Mouse (Mus musculus) heart, embryonic 10.5 days (tissue): ENCODE results near the gene Nfe2l1. TPM values are rescaled to one million over a fixed set of nuclear protein-coding genes. Genes with fewer than 3 reads are reported as not detected.
"Not testable (repeated sequence)": the region's sequence is repeated elsewhere in the genome, so short reads cannot be mapped to it uniquely, and the experiment has no call there.

Experiments used
- DNase-seq: peaks from one replicate; pipeline ENCODE4 v3.0.0-alpha.2; 2017; ENCODE audit warnings: low spot score
- H3K27ac ChIP-seq: fragments of 300-500 bp; sonication (generic); 2 replicates; pipeline ENCODE4 v1.5.1; 2016; ENCODE audit warnings: mild to moderate bottlenecking
- H3K27me3 ChIP-seq: fragments of 300-500 bp; sonication (generic); 2 replicates; pipeline ENCODE4 v1.6.1; 2016; ENCODE audit warnings: mild to moderate bottlenecking; ENCODE audit not compliant: poor library complexity, insufficient read depth, severe bottlenecking
- H3K36me3 ChIP-seq: fragments of 300-500 bp; sonication (generic); 2 replicates; pipeline ENCODE4 v1.6.1; 2016; ENCODE audit warnings: mild to moderate bottlenecking, moderate library complexity
- H3K4me1 ChIP-seq: fragments of 300-500 bp; sonication (generic); 2 replicates; pipeline ENCODE4 v1.6.1; 2016; ENCODE audit warnings: mild to moderate bottlenecking
- H3K4me3 ChIP-seq: fragments of 300-500 bp; sonication (generic); 2 replicates; pipeline ENCODE4 v1.5.1; 2016; ENCODE audit warnings: mild to moderate bottlenecking, moderate library complexity
- H3K9me3 ChIP-seq: fragments of 300-500 bp; sonication (generic); 2 replicates; pipeline ENCODE4 v1.6.1; 2016; ENCODE audit warnings: mild to moderate bottlenecking, moderate library complexity
- WGBS: fragments of 180-500 bp; shearing (Covaris S2); methylation state at CpG from one replicate; pipeline ENCODE4 v1.1.7; 2016; 5-methylcytosine and 5-hydroxymethylcytosine counted together
- polyA plus RNA-seq: library from polyadenylated mRNA; unstranded; fragments of >200 nt; fragmentation: Nextera tagmentation; extraction: Ambion mirVana; gene quantifications from 2 replicates; pipeline ENCODE4 v1.2.1, GENCODE M21; 2016

Nfe2l1 gene
- polyA plus RNA-seq, 1 experiment from 2014 or later, result 65.0 TPM

GRCm38 (mm10) chr11:96781425-96781824, 48.3 kb downstream of the Nfe2l1 start:
- Histone ChIP-seq H3K36me3 (no peaks in the 10 kb centered on the region), H3K27me3 (no peaks in the 10 kb centered on the region), H3K4me3 (no peak overlapping the region), H3K9me3 (no peaks in the 10 kb centered on the region), H3K27ac (no peak overlapping the region), H3K4me1 (peaks cover 12% of the 10 kb centered on the region)
- DNase-seq, result no peak
- WGBS, result 72% methylated on average over 2 of the region's 2 CpGs

- Histone ChIP-seq H3K4me3 (no peak overlapping the region), H3K27ac (no peak overlapping the region), H3K4me1 (peaks cover 17% of the 10 kb centered on the region), H3K36me3 (no peaks in the 10 kb centered on the region), H3K9me3 (no peaks in the 10 kb centered on the region), H3K27me3 (no peaks in the 10 kb centered on the region)
- no peak for DNase-seq
- WGBS, result 72% methylated on average over 5 of the region's 5 CpGs
Observed at GRCm38 (mm10) chr11:96780306-96780705, 49.5 kb downstream of the Nfe2l1 start.

GRCm38 (mm10) chr11:96778061-96778627, 51.6 kb downstream of the Nfe2l1 start:
- Histone ChIP-seq H3K4me3 (peak overlapping the region; percentile 82), H3K27ac (peak overlapping the region; percentile 83), H3K4me1 (peaks cover 17% of the 10 kb centered on the region)
- not testable (repeated sequence) for H3K9me3 ChIP-seq, DNase-seq, H3K36me3 ChIP-seq, H3K27me3 ChIP-seq
- WGBS, result 62% methylated on average over 10 of the region's 10 CpGs

GRCm38 (mm10) chr11:96776968-96777962, 52.5 kb downstream of the Nfe2l1 start, which contains the start of gene Snx11:
Gene Snx11, minus strand, starts transcription at chr11:96777559.
- H3K27ac ChIP-seq, result peak within 1 kb of the TSS; percentile 83
- WGBS, result 2% methylated on average over 59 of the region's 59 CpGs
- no peaks in the 10 kb centered on the region for H3K9me3 ChIP-seq
- DNase-seq, result peak; percentile 100
- peaks cover 18% of the 10 kb centered on the region for H3K36me3 ChIP-seq
- peaks cover 17% of the 10 kb centered on the region for H3K4me1 ChIP-seq
- H3K4me3 ChIP-seq, result peak within 1 kb of the TSS; percentile 82
- no peaks in the 10 kb centered on the region for H3K27me3 ChIP-seq

- peaks cover 17% of the 10 kb centered on the region for H3K4me1 ChIP-seq
- no peaks in the 10 kb centered on the region for H3K27me3 ChIP-seq
- no peak for DNase-seq
- no peaks in the 10 kb centered on the region for H3K9me3 ChIP-seq
- no peak overlapping the region for H3K4me3 ChIP-seq
- H3K36me3 ChIP-seq, result peaks cover 30% of the 10 kb centered on the region
- WGBS, result 50% methylated on average over 3 of the region's 3 CpGs
- no peak overlapping the region for H3K27ac ChIP-seq
Observed at GRCm38 (mm10) chr11:96776068-96776467, 53.7 kb downstream of the Nfe2l1 start.

- 79% methylated on average over 7 of the region's 7 CpGs for WGBS
- Histone ChIP-seq H3K4me3 (no peak overlapping the region), H3K4me1 (peaks cover 17% of the 10 kb centered on the region), H3K27ac (no peak overlapping the region), H3K36me3 (peaks cover 34% of the 10 kb centered on the region), H3K9me3 (no peaks in the 10 kb centered on the region), H3K27me3 (no peaks in the 10 kb centered on the region)
- no peak for DNase-seq
Observed at GRCm38 (mm10) chr11:96775665-96776064, 54.1 kb downstream of the Nfe2l1 start.

- Histone ChIP-seq H3K4me3 (no peak overlapping the region), H3K9me3 (no peaks in the 10 kb centered on the region), H3K27me3 (no peaks in the 10 kb centered on the region), H3K27ac (no peak overlapping the region), H3K36me3 (peaks cover 40% of the 10 kb centered on the region), H3K4me1 (peaks cover 17% of the 10 kb centered on the region)
- 84% methylated on average over 8 of the region's 8 CpGs for WGBS
- no peak for DNase-seq
Observed at GRCm38 (mm10) chr11:96775063-96775462, 54.7 kb downstream of the Nfe2l1 start.

GRCm38 (mm10) chr11:96774536-96774935, 55.2 kb downstream of the Nfe2l1 start:
- H3K27ac ChIP-seq, result no peak overlapping the region
- DNase-seq, result no peak
- WGBS, result 85% methylated on average over 3 of the region's 3 CpGs
- H3K4me3 ChIP-seq, result no peak overlapping the region
- H3K36me3 ChIP-seq, result peaks cover 45% of the 10 kb centered on the region
- no peaks in the 10 kb centered on the region for H3K9me3 ChIP-seq
- peaks cover 17% of the 10 kb centered on the region for H3K4me1 ChIP-seq
- H3K27me3 ChIP-seq, result no peaks in the 10 kb centered on the region

- Histone ChIP-seq H3K4me1 (peaks cover 18% of the 10 kb centered on the region), H3K27me3 (no peaks in the 10 kb centered on the region), H3K9me3 (no peaks in the 10 kb centered on the region), H3K4me3 (no peak overlapping the region), H3K36me3 (peaks cover 65% of the 10 kb centered on the region), H3K27ac (no peak overlapping the region)
- WGBS, result 89% methylated on average over 9 of the region's 9 CpGs
- DNase-seq, result no peak
Observed at GRCm38 (mm10) chr11:96772413-96772812, 57.4 kb downstream of the Nfe2l1 start.

GRCm38 (mm10) chr11:96771274-96771975, 58.3 kb downstream of the Nfe2l1 start:
- no peak overlapping the region for H3K4me3 ChIP-seq
- H3K27ac ChIP-seq, result no peak overlapping the region
- peaks cover 65% of the 10 kb centered on the region for H3K36me3 ChIP-seq
- H3K9me3 ChIP-seq, result no peaks in the 10 kb centered on the region
- H3K27me3 ChIP-seq, result no peaks in the 10 kb centered on the region
- DNase-seq, result no peak
- peaks cover 8% of the 10 kb centered on the region for H3K4me1 ChIP-seq
- WGBS, result 92% methylated on average over 9 of the region's 9 CpGs

GRCm38 (mm10) chr11:96768240-96768639, 61.5 kb downstream of the Nfe2l1 start:
- Histone ChIP-seq H3K36me3 (peaks cover 57% of the 10 kb centered on the region), H3K4me1 (peaks cover 24% of the 10 kb centered on the region), H3K27ac (no peak overlapping the region), H3K4me3 (no peak overlapping the region), H3K9me3 (no peaks in the 10 kb centered on the region), H3K27me3 (no peaks in the 10 kb centered on the region)
- 57% methylated on average over 9 of the region's 9 CpGs for WGBS
- no peak for DNase-seq
